Mouse (Mus musculus) MEL (cell line): Measurements from ENCODE around the gene Dennd4a. TPM values are rescaled to one million over a fixed set of nuclear protein-coding genes. Genes with fewer than 3 reads are reported as not detected.
A peak's percentile ranks its signal among the peaks of the same experiment; 100 is the strongest.

Experiments used
- DNase-seq: peaks from one replicate; pipeline ENCODE4 v3.0.0; 2011; ENCODE audit warnings: low read depth, low spot score
- H3K27ac ChIP-seq: 2 replicates; pipeline ENCODE4 v1.5.1; 2012; ENCODE audit warnings: low read depth, mild to moderate bottlenecking, control low read depth, low read length, moderate library complexity; ENCODE audit not compliant: control insufficient read depth
- H3K27me3 ChIP-seq, 2 experiments: fragments of 150-350 bp in 1 of 2; sonication (generic) in 1 of 2; 2 replicates each; pipeline ENCODE4 v1.6.1; 2012; ENCODE audit warnings: low read length in 2 of 2, mild to moderate bottlenecking in 2 of 2, improper control_type of control experiment in 1 of 2, moderate library complexity in 1 of 2; ENCODE audit not compliant: insufficient read depth in 2 of 2, control insufficient read depth in 1 of 2
- H3K36me3 ChIP-seq, 2 experiments: 2 replicates each; pipeline ENCODE4 v1.6.1; 2012 to 2014; ENCODE audit warnings: low read length in 2 of 2, improper control_type of control experiment in 1 of 2, inconsistent platforms in 1 of 2, mild to moderate bottlenecking in 1 of 2; ENCODE audit not compliant: insufficient read depth in 2 of 2, control insufficient read depth in 1 of 2
- H3K4me1 ChIP-seq, 2 experiments: fragments of 150-350 bp in 1 of 2; sonication (generic) in 1 of 2; 2 replicates each; pipeline ENCODE4 v1.6.1; 2012; ENCODE audit warnings: low read length in 2 of 2, improper control_type of control experiment in 1 of 2, mild to moderate bottlenecking in 1 of 2; ENCODE audit not compliant: insufficient read depth in 2 of 2, control insufficient read depth in 1 of 2
- H3K4me3 ChIP-seq, 2 experiments: fragments of 150-350 bp in 1 of 2; sonication (generic) in 1 of 2; 2 replicates each; pipeline ENCODE4 v1.5.1; 2012; ENCODE audit warnings: low read depth in 2 of 2, low read length in 2 of 2, mild to moderate bottlenecking in 2 of 2, moderate library complexity in 2 of 2, control low read depth in 1 of 2, improper control_type of control experiment in 1 of 2; ENCODE audit not compliant: control insufficient read depth in 1 of 2, insufficient read depth in 1 of 2
- H3K79me2 ChIP-seq: 2 replicates; pipeline ENCODE4 v1.6.1; 2012; ENCODE audit warnings: mild to moderate bottlenecking, low read length, moderate library complexity; ENCODE audit not compliant: control insufficient read depth, poor library complexity, insufficient read depth
- H3K9ac ChIP-seq: 2 replicates; pipeline ENCODE4 v1.6.1; 2012; ENCODE audit warnings: low read depth, mild to moderate bottlenecking, control low read depth, low read length, moderate library complexity; ENCODE audit not compliant: control insufficient read depth, poor library complexity, severe bottlenecking
- H3K9me3 ChIP-seq: fragments of 150-350 bp; sonication (generic); replicated peaks from 2 replicates; pipeline ENCODE4 v1.6.1; 2012; ENCODE audit warnings: mild to moderate bottlenecking, low read length, improper control_type of control experiment, moderate library complexity; ENCODE audit not compliant: insufficient read depth
- BHLHE40 ChIP-seq: IDR thresholded peaks from 2 replicates; pipeline ENCODE4 v1.6.1; 2012; ENCODE audit warnings: low read depth, mild to moderate bottlenecking, inconsistent platforms, low read length, improper control_type of control experiment, borderline replicate concordance
- CHD1 ChIP-seq: IDR thresholded peaks from 2 replicates; pipeline ENCODE4 v1.6.1; 2012; ENCODE audit warnings: low read depth, mild to moderate bottlenecking, inconsistent platforms, low read length, improper control_type of control experiment
- E2F4 ChIP-seq: IDR thresholded peaks from 2 replicates; pipeline ENCODE4 v1.6.1; 2011; ENCODE audit warnings: low read depth, low read length, improper control_type of control experiment, borderline replicate concordance
- ETS1 ChIP-seq: IDR thresholded peaks from 2 replicates; pipeline ENCODE4 v1.6.1; 2012; ENCODE audit warnings: low read depth, mild to moderate bottlenecking, inconsistent platforms, low read length, improper control_type of control experiment, moderate library complexity
- MAX ChIP-seq: IDR thresholded peaks from 2 replicates; pipeline ENCODE4 v1.6.1; 2011; ENCODE audit warnings: low read length, improper control_type of control experiment
- MAZ ChIP-seq: IDR thresholded peaks from 2 replicates; pipeline ENCODE4 v1.6.1; 2012; ENCODE audit warnings: low read depth, mild to moderate bottlenecking, inconsistent platforms, low read length, improper control_type of control experiment
- MYC ChIP-seq: IDR thresholded peaks from 2 replicates; pipeline ENCODE4 v1.6.1; 2011; ENCODE audit warnings: low read depth, mild to moderate bottlenecking, low read length, improper control_type of control experiment, moderate library complexity
- NELFE ChIP-seq: IDR thresholded peaks from 2 replicates; pipeline ENCODE4 v1.6.1; 2011; ENCODE audit warnings: low read depth, low read length, improper control_type of control experiment
- NRF1 ChIP-seq: IDR thresholded peaks from 2 replicates; pipeline ENCODE4 v1.6.1; 2014; ENCODE audit warnings: low read depth, mild to moderate bottlenecking, inconsistent platforms, low read length, improper control_type of control experiment, moderate library complexity; ENCODE audit not compliant: poor library complexity, insufficient read depth, severe bottlenecking
- SMC3 ChIP-seq: IDR thresholded peaks from 2 replicates; pipeline ENCODE4 v1.6.1; 2011; ENCODE audit warnings: low read depth, low read length, improper control_type of control experiment
- TBP ChIP-seq: IDR thresholded peaks from 2 replicates; pipeline ENCODE4 v1.8.0; 2011; ENCODE audit warnings: low read depth, low read length, improper control_type of control experiment
- USF1 ChIP-seq: IDR thresholded peaks from 2 replicates; pipeline ENCODE4 v1.6.1; 2014; ENCODE audit warnings: low read depth, mild to moderate bottlenecking, inconsistent platforms, low read length, improper control_type of control experiment, moderate library complexity
- ZKSCAN1 ChIP-seq: IDR thresholded peaks from 2 replicates; pipeline ENCODE4 v1.6.1; 2012; ENCODE audit warnings: low read depth, mild to moderate bottlenecking, inconsistent platforms, low read length, improper control_type of control experiment, moderate library complexity
- ZMIZ1 ChIP-seq: IDR thresholded peaks from 2 replicates; pipeline ENCODE4 v1.6.1; 2012; ENCODE audit warnings: low read depth, mild to moderate bottlenecking, inconsistent platforms, low read length, improper control_type of control experiment, moderate library complexity
- ZNF384 ChIP-seq: IDR thresholded peaks from 2 replicates; pipeline ENCODE4 v1.6.1; 2012; ENCODE audit warnings: low read depth, mild to moderate bottlenecking, inconsistent platforms, low read length, improper control_type of control experiment
- polyA plus RNA-seq, 2 experiments: library from polyadenylated mRNA; stranded (reverse) in 1 of 2; unstranded in 1 of 2; fragments of >175 nt in 1 of 2; fragments of >200 nt in 1 of 2; gene quantifications; 2 replicates each; pipeline versions ENCODE4 v1.2.1 to v1.2.4; 2012; ENCODE audit warnings: low replicate concordance in 2 of 2, low read depth in 1 of 2; ENCODE audit not compliant: insufficient read length in 2 of 2, insufficient read depth in 1 of 2, missing spikeins in 1 of 2
- total RNA-seq: library from RNA; depleted of rRNA; stranded (reverse); fragments of 300-350 nt; gene quantifications from 2 replicates; pipeline ENCODE4 v1.2.3, GENCODE M21; 2012

The Dennd4a gene
- total and polyA plus RNA-seq, 3 experiments, result 7.7 to 74.8 (median 24.9) TPM

DNA sequence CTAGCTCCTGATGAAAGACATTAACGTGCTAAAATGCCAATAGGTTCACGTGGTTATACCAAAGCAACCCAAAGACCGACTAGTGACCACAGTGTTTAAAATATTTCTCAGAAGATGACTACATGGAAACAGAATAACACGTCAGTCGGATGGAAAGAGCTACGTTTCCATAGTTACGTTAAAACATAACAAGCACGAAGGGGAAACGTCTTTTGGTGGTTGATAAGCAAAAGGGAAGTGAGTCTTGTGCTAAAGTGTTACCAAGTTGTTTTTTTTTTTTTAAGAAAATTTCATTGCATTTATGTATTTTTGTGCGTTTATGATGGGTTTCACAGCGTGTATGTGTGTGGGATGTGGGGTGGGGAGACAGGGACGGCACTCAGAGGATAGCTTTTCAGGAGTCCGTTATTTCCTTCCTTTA, 21.8 kb upstream of the Dennd4a start (continued):
- TF ChIP-seq E2F4 (no peak), BHLHE40 (peak; percentile 93), MYC (peak; percentile 88), MAX (peak; percentile 82), NELFE (0 out of 2 replicates have a peak, but pooled peaks have one; percentile 19), USF1 (peak; percentile 59), TBP (0 out of 2 replicates have a peak, but pooled peaks have one; percentile 34), ZNF384 (peak; percentile 99), ZMIZ1 (peak; percentile 62), ETS1 (peak; percentile 97)

DNA sequence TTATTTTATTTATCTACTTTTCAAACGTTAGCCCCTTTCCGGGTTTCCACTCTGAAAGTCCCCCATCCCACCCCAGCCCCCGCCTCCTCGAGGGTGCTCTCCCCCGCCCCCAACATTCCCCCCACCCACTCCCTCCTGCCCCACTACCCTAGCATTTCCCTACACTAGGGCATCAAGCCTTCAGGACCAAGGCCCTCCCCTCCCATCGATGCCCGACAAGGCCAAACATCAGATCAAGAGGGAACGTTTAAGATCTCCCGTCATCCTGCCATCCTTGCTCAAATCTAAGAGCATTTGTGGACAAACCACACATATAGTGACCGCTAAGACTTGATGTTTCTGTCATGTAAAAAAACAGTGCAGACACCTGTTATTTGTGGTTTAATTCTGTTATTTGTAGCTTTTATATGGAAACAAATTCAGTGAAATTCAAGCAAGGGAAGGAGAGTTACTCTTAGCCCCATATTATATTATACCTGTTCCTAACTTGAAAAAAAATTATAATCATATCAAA, 21.2 kb upstream of the Dennd4a start:
- peaks cover 39% of the 10 kb centered on the region in 2 experiments for H3K4me1 ChIP-seq
- no peaks in the 10 kb centered on the region for H3K27me3 ChIP-seq
- H3K27ac ChIP-seq, result peak overlapping the region; percentile 99
- no peaks in the 10 kb centered on the region; the same call in 1 of the 2 replicates for H3K79me2 ChIP-seq
- H3K9ac ChIP-seq, result peak overlapping the region; percentile 70
- no peaks in the 10 kb centered on the region for H3K9me3 ChIP-seq
- no peak for TF ChIP-seq SMC3
- no peak for TF ChIP-seq ZMIZ1
- TF ChIP-seq MAZ, result no peak
- no peak for TF ChIP-seq NRF1
- TF ChIP-seq CHD1, result no peak
- peak; percentile 22 for TF ChIP-seq ZNF384
- no peak for TF ChIP-seq USF1
- TF ChIP-seq ZKSCAN1, result no peak
- peak; percentile 44 for DNase-seq
- peaks cover 0 to 50% of the 10 kb centered on the region in 2 experiments; a peak in 2 of 4 replicates for H3K36me3 ChIP-seq
- peak overlapping the region; percentile 41 to 59 for H3K4me3 ChIP-seq
